Mouse (Mus musculus) midbrain, postnatal 0 days (tissue): ENCODE results near the gene Cym. TPM values are rescaled to one million over a fixed set of nuclear protein-coding genes. Genes with fewer than 3 reads are reported as not detected.

Experiments used
- ATAC-seq: fragments of 200-750 bp; cut with Nextera tagmentation; 2 replicates; pipeline ENCODE4 v1.8.0; 2017; ENCODE audit warnings: moderate number of reproducible peaks, mild to moderate bottlenecking, moderate TSS enrichment, moderate library complexity; ENCODE audit not compliant: low FRiP score
- DNase-seq: peaks from one replicate; pipeline ENCODE4 v3.0.0-alpha.2; 2015; ENCODE audit warnings: low spot score
- H3K27ac ChIP-seq: fragments of 300-500 bp; sonication (generic); 2 replicates; pipeline ENCODE4 v1.5.1; 2014; ENCODE audit warnings: low read depth, mild to moderate bottlenecking, low read length, mixed read lengths
- H3K27me3 ChIP-seq: fragments of 300-500 bp; sonication (generic); 2 replicates; pipeline ENCODE4 v1.6.1; 2014; ENCODE audit warnings: low read length, control low read depth, mixed read lengths; ENCODE audit not compliant: insufficient read depth
- H3K36me3 ChIP-seq: fragments of 300-500 bp; sonication (generic); 2 replicates; pipeline ENCODE4 v1.6.1; 2014; ENCODE audit warnings: low read length, control low read depth, mixed read lengths; ENCODE audit not compliant: insufficient read depth
- H3K4me1 ChIP-seq: fragments of 300-500 bp; sonication (generic); 2 replicates; pipeline ENCODE4 v1.6.1; 2014; ENCODE audit warnings: mild to moderate bottlenecking, control low read depth, antibody characterized with exemption, low read length, mixed read lengths; ENCODE audit not compliant: insufficient read depth
- H3K4me2 ChIP-seq: fragments of 300-500 bp; sonication (generic); 2 replicates; pipeline ENCODE4 v1.6.1; 2014; ENCODE audit warnings: low read depth, mild to moderate bottlenecking, low read length, mixed read lengths; ENCODE audit not compliant: poor library complexity, severe bottlenecking
- H3K4me3 ChIP-seq: fragments of 300-500 bp; sonication (generic); 2 replicates; pipeline ENCODE4 v1.5.1; 2014; ENCODE audit warnings: low read depth, mild to moderate bottlenecking, low read length, moderate library complexity
- H3K9ac ChIP-seq: fragments of 300-500 bp; sonication (generic); replicated peaks from 2 replicates; pipeline ENCODE4 v1.6.1; 2014; ENCODE audit warnings: mild to moderate bottlenecking, low read length, moderate library complexity, mixed read lengths; ENCODE audit not compliant: poor library complexity, severe bottlenecking
- H3K9me3 ChIP-seq: fragments of 300-500 bp; sonication (generic); 2 replicates; pipeline ENCODE4 v1.6.1; 2016; ENCODE audit warnings: low read length, control low read depth
- CTCF ChIP-seq: IDR thresholded peaks from 2 replicates; pipeline ENCODE4 v1.5.1; 2016; ENCODE audit warnings: antibody characterized with exemption, mild to moderate bottlenecking
- WGBS: fragments of 180-500 bp; shearing (Covaris S2); extraction: QIAGEN DNeasy Blood & Tissue Kit; methylation state at CpG from one replicate; pipeline ENCODE4 v1.1.7; 2014; 5-methylcytosine and 5-hydroxymethylcytosine counted together
- polyA plus RNA-seq: library from polyadenylated mRNA; unstranded; fragments of >200 nt; fragmentation: Nextera tagmentation; extraction: Ambion mirVana; gene quantifications from 2 replicates; pipeline ENCODE4 v1.2.1, GENCODE M21; 2015
- total RNA-seq: library from RNA; depleted of rRNA; stranded (reverse); fragments of >200 nt; gene quantifications from 2 replicates; pipeline ENCODE4 v1.2.3, GENCODE M21; 2014; rRNA removed

Cym gene
- total RNA-seq: 0.19 TPM in 1 of 2 replicates, not detected in the other
- polyA plus RNA-seq: 0.16 TPM in 1 of 2 replicates, not detected in the other

- no peaks in the 10 kb centered on the region for H3K36me3 ChIP-seq
- TF ChIP-seq CTCF: no peak
- H3K9ac ChIP-seq: no peak within 1 kb of the TSS
- 90% methylated on average over 10 of the region's 10 CpGs for WGBS
- no peaks in the 10 kb centered on the region for H3K9me3 ChIP-seq
- ATAC-seq (no peak), DNase-seq (no peak)
- no peak within 1 kb of the TSS for H3K4me2 ChIP-seq
- no peaks in the 10 kb centered on the region for H3K4me1 ChIP-seq
- no peak within 1 kb of the TSS for H3K4me3 ChIP-seq
- H3K27ac ChIP-seq: no peak within 1 kb of the TSS
- no peaks in the 10 kb centered on the region for H3K27me3 ChIP-seq
These were observed at the start of gene Cym for GRCm38 (mm10) chr3:107221608-107222007. Gene Cym, minus strand, starts transcription at chr3:107221732.

DNA sequence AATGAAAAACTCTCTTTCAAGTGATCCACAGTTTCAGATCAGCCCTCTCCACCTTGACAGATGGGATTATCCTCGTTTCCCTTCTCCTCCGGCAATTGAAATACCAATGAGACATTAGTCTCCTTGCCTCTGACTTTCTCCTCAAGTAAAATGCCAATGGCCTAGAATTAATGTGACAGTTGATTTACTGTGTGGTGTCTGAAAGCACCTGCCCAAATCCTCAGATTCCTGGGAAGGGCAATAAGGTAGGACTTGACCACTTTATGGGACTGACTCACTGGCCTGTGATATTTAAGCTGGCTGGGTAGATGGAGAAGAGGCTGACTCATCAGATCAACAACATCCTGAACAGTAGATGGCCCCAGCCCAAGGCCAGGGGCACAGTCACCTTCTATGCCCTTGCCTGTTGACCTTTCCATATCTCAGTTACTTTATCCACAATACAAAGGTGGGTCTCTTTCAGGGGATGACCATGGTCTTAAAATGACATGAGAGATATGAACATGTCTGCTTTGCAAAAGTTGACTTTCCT lies 45.3 kb upstream of the Cym start:
- Histone ChIP-seq H3K4me2 (no peak overlapping the region), H3K4me1 (0 out of 2 replicates have a peak, but pooled peaks cover under 1% of the 10 kb centered on the region), H3K4me3 (no peak overlapping the region), H3K36me3 (no peaks in the 10 kb centered on the region), H3K27ac (no peak overlapping the region), H3K9me3 (no peaks in the 10 kb centered on the region), H3K27me3 (no peaks in the 10 kb centered on the region), H3K9ac (no peak overlapping the region)
- WGBS: 51% methylated on average over 2 of the region's 2 CpGs
- DNase-seq (no peak), ATAC-seq (no peak)
- TF ChIP-seq CTCF: no peak

DNA sequence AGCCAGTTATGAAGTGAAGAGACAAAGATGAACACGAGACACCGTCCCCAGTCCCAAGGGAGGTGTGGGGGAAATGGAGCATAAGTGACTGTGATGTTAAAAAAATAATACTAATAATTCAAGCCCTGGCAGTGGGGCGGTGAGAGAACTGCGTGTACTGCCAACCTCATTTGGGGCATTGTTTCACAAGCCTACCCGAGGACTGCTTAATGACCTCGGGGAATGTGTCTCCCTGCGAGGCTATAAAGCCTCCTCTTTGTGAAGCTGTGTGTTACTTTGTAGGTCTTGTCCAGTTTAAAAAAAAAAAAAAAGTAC lies 40.3 kb upstream of the Cym start:
- Histone ChIP-seq H3K4me1 (peaks cover 8% of the 10 kb centered on the region), H3K4me3 (no peak overlapping the region), H3K27me3 (no peaks in the 10 kb centered on the region), H3K27ac (no peak overlapping the region), H3K4me2 (no peak overlapping the region), H3K36me3 (no peaks in the 10 kb centered on the region), H3K9me3 (no peaks in the 10 kb centered on the region), H3K9ac (no peak overlapping the region)
- peak; percentile 17 for DNase-seq
- no peak for TF ChIP-seq CTCF
- WGBS: 46% methylated on average over 7 of the region's 7 CpGs
- ATAC-seq: no peak

DNA sequence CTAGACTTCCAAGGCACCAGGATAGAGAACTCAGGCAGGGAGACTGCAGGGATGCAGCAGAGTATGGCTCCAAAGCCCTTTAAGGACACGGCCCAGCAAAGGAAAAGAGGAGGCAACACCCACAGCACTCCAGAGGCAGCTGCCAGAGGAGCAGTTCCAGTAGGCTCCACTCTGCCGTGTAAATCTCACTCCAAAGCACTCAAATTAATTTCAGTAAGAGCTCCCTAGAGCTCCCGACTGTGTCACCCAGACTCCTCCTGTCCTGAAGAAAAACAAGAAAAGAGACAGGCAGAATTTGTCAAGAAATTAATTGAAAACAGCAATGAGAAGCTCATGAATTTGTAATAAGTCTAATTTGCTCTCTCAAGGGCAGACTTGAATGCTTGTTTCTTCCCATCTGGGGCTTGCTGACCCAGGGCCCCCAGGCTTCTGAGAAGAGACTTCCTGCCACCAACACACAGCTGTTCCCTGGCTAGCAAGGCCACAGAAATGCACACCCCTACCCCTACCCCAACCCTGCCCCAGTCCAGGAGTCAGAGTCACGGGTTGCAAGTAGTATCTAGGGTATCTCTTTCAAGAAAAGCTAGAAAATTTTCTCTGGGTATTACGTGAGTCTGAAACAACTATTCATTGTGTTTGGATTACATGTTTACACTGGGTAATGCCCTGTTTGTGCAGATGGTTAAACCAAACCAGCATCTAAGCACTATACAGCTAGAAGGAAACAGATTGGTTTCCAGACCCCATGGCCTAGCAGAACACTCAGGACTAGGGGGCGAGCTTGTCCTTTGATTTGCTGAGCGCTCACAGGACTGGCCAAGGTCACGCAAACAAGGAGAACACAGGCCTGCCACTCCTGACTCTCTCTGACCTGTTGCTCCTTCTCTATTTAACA lies 39.7 kb upstream of the Cym start:
- WGBS: 57% methylated on average over 8 of the region's 8 CpGs
- peak; percentile 32 for DNase-seq

GRCm38 (mm10) chr3:107257924-107258323 lies 36.4 kb upstream of the Cym start:
- H3K4me1 ChIP-seq: peaks cover 8% of the 10 kb centered on the region
- no peaks in the 10 kb centered on the region for H3K36me3 ChIP-seq
- no peaks in the 10 kb centered on the region for H3K9me3 ChIP-seq
- no peak overlapping the region for H3K27ac ChIP-seq
- 46% methylated on average over 5 of the region's 5 CpGs for WGBS
- no peak for TF ChIP-seq CTCF
- no peak overlapping the region for H3K4me3 ChIP-seq
- DNase-seq (no peak), ATAC-seq (no peak)
- no peaks in the 10 kb centered on the region for H3K27me3 ChIP-seq
- H3K9ac ChIP-seq: no peak overlapping the region
- H3K4me2 ChIP-seq: no peak overlapping the region

More for the DNA sequence above, 39.7 kb upstream of the Cym start:
- no peak for TF ChIP-seq CTCF
- no peak for ATAC-seq
- H3K9ac ChIP-seq: no peak overlapping the region
- no peak overlapping the region for H3K4me3 ChIP-seq
- H3K4me1 ChIP-seq: peaks cover 8% of the 10 kb centered on the region
- no peak overlapping the region for H3K4me2 ChIP-seq
- no peaks in the 10 kb centered on the region for H3K9me3 ChIP-seq
- H3K27me3 ChIP-seq: no peaks in the 10 kb centered on the region
- H3K36me3 ChIP-seq: no peaks in the 10 kb centered on the region
- no peak overlapping the region for H3K27ac ChIP-seq

DNA sequence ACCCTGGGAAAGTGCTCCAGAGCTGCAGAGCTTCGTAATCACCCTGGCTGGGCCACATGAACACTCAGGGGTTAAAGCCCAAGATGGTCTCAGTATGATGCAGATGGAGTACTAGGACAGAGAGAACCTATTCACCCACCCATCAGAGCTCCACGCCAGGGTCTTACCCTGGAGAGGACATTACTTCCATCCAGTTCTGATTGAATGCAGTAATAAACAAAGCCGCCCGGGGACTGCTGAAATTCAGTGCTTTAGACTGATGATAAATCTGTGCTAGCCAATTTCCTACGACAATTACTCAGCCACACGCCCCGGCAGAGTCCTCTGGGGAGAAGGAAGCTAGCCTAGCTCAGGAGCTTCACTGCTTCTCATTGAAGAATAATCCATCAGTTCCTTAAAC lies 35.2 kb upstream of the Cym start:
- H3K4me2 ChIP-seq: no peak overlapping the region
- no peak overlapping the region for H3K4me3 ChIP-seq
- no peaks in the 10 kb centered on the region for H3K36me3 ChIP-seq
- no peaks in the 10 kb centered on the region for H3K27me3 ChIP-seq
- ATAC-seq: no peak
- WGBS: 62% methylated on average over 7 of the region's 7 CpGs
- TF ChIP-seq CTCF: no peak
- no peak overlapping the region for H3K27ac ChIP-seq
- peaks cover 6% of the 10 kb centered on the region for H3K4me1 ChIP-seq
- H3K9me3 ChIP-seq: no peaks in the 10 kb centered on the region
- no peak overlapping the region for H3K9ac ChIP-seq
- peak; percentile 46 for DNase-seq
